Mouse (Mus musculus): ENCODE results near the gene Dennd2a. TPM values are rescaled to one million over a fixed set of nuclear protein-coding genes. Genes with fewer than 3 reads are reported as not detected.

The Dennd2a gene
- polyA plus RNA-seq, 1 experiment = not detected

GRCm38 (mm10) chr6:39539679-39540155 lies 17.9 kb downstream of the Dennd2a start:
- TF ChIP-seq GATA1 (IDR thresholded peaks at IDR 0.05; ENCODE audit: low read length) = no peak

GRCm38 (mm10) chr6:39538227-39538626 lies 19.4 kb downstream of the Dennd2a start:
- no peak for TF ChIP-seq GATA1 (IDR thresholded peaks at IDR 0.05; ENCODE audit: low read length)

GRCm38 (mm10) chr6:39537276-39537675 lies 20.4 kb downstream of the Dennd2a start:
- TF ChIP-seq GATA1 (IDR thresholded peaks at IDR 0.05; ENCODE audit: low read length) = no peak

- no peak for TF ChIP-seq GATA1 (IDR thresholded peaks at IDR 0.05; ENCODE audit: low read length)
Measured at GRCm38 (mm10) chr6:39536621-39537020, 21.0 kb downstream of the Dennd2a start.

- no peak for TF ChIP-seq GATA1 (IDR thresholded peaks at IDR 0.05; ENCODE audit: low read length)
Measured at GRCm38 (mm10) chr6:39534944-39535343, 22.7 kb downstream of the Dennd2a start.

- TF ChIP-seq GATA1 (IDR thresholded peaks at IDR 0.05; ENCODE audit: low read length) = no peak
Measured at GRCm38 (mm10) chr6:39528671-39529535, 28.8 kb downstream of the Dennd2a start.

- TF ChIP-seq GATA1 (IDR thresholded peaks at IDR 0.05; ENCODE audit: low read length) = no peak
Measured at GRCm38 (mm10) chr6:39527811-39528210, 29.9 kb downstream of the Dennd2a start.

- no peak for TF ChIP-seq GATA1 (IDR thresholded peaks at IDR 0.05; ENCODE audit: low read length)
Measured at GRCm38 (mm10) chr6:39527337-39527784, 30.3 kb downstream of the Dennd2a start.

GRCm38 (mm10) chr6:39526797-39527196 lies 30.9 kb downstream of the Dennd2a start:
- TF ChIP-seq GATA1 (IDR thresholded peaks at IDR 0.05; ENCODE audit: low read length) = no peak

- TF ChIP-seq GATA1 (IDR thresholded peaks at IDR 0.05; ENCODE audit: low read length) = no peak
Measured at GRCm38 (mm10) chr6:39523161-39523560, 34.5 kb downstream of the Dennd2a start.

GRCm38 (mm10) chr6:39522425-39522824 lies 35.2 kb downstream of the Dennd2a start:
- no peak for TF ChIP-seq GATA1 (IDR thresholded peaks at IDR 0.05; ENCODE audit: low read length)

- TF ChIP-seq GATA1 (IDR thresholded peaks at IDR 0.05; ENCODE audit: low read length) = no peak
Measured at GRCm38 (mm10) chr6:39515739-39516131, 41.9 kb downstream of the Dennd2a start.

- no peak for TF ChIP-seq GATA1 (IDR thresholded peaks at IDR 0.05; ENCODE audit: low read length)
Measured at GRCm38 (mm10) chr6:39515040-39515738, 42.5 kb downstream of the Dennd2a start.

GRCm38 (mm10) chr6:39503476-39503875 lies 54.2 kb downstream of the Dennd2a start:
- TF ChIP-seq GATA1 (IDR thresholded peaks at IDR 0.05; ENCODE audit: low read length) = no peak

- TF ChIP-seq GATA1 (IDR thresholded peaks at IDR 0.05; ENCODE audit: low read length) = no peak
Measured at GRCm38 (mm10) chr6:39497165-39497564, 60.5 kb downstream of the Dennd2a start.

GRCm38 (mm10) chr6:39493129-39493714 lies 64.4 kb downstream of the Dennd2a start:
- TF ChIP-seq GATA1 (IDR thresholded peaks at IDR 0.05; ENCODE audit: low read length) = no peak

Measured in G1E-ER4 (cell line).